Mouse (Mus musculus) layer of hippocampus, postnatal 25 days (tissue): ENCODE measurements at regions not wholly inside any gene's neighbourhood (a gene's known extent, or its start where the extent isn't known, plus 50 kb on each side); places are given as distances from the start of the nearest gene placed in this dataset.
"Not testable (repeated sequence)": the region's sequence is repeated elsewhere in the genome, so short reads cannot be mapped to it uniquely, and the experiment has no call there.

ENCODE experiments used
- DNase-seq, 2 experiments: peaks; one replicate each; pipeline ENCODE4 v3.0.0; 2022; ENCODE audit warnings: mixed read lengths in 2 of 2, low spot score in 1 of 2; ENCODE audit errors: extremely low spot score in 1 of 2

GRCm38 (mm10) chr6:25101761-25102160 lies 145.7 kb upstream of the Tmem229a start:
- no peak for DNase-seq

GRCm38 (mm10) chr6:25087167-25087566 lies 131.1 kb upstream of the Tmem229a start:
- DNase-seq, result no peak

GRCm38 (mm10) chr6:25085871-25086270 lies 129.8 kb upstream of the Tmem229a start:
- DNase-seq, result no peak

GRCm38 (mm10) chr6:25085296-25085695 lies 129.2 kb upstream of the Tmem229a start:
- not testable (repeated sequence) for DNase-seq

GRCm38 (mm10) chr6:25065913-25066312 lies 109.8 kb upstream of the Tmem229a start:
- DNase-seq, result no peak

- no peak for DNase-seq
These were observed 76.9 kb upstream of the Tmem229a start for GRCm38 (mm10) chr6:25032878-25033509.

- DNase-seq, result no peak
These were observed 70.9 kb upstream of the Tmem229a start for GRCm38 (mm10) chr6:25026953-25027352.

GRCm38 (mm10) chr6:25020005-25020772 lies 64.1 kb upstream of the Tmem229a start:
- DNase-seq, result peak in 1 of 2 experiments; percentile 61

GRCm38 (mm10) chr6:25013288-25013606 lies 57.1 kb upstream of the Tmem229a start:
- DNase-seq, result no peak

GRCm38 (mm10) chr6:25012376-25013287 lies 56.5 kb upstream of the Tmem229a start:
- DNase-seq, result no peak

- DNase-seq, result not testable (repeated sequence)
These were observed 52.8 kb upstream of the Tmem229a start for GRCm38 (mm10) chr6:25008856-25009255.
